In genomic region chr2:11067384-11067783, GRCm38 (mm10) we compare ENCODE assay signal across 21 mouse cellular contexts.
DNase-seq lines count a peak whose midpoint lies in the region; ATAC-seq and TF ChIP-seq lines count a peak whose summit lies in the region.
"Had no signal": no experiment of that assay in that cellular context is flagged by ENCODE, and none has a peak within 500 bp of the region (broad histone marks: within the 10 kb centered on the region; RNA-seq: fewer than 3 reads in every experiment).

No protein-coding gene starts in this region.

- H3K36me3 ChIP-seq in forebrain, embryonic 13.5 days (ENCODE audit: poor library complexity, severe bottlenecking) = no peaks in the 10 kb centered on the region
- H3K36me3 ChIP-seq in forebrain, embryonic 15.5 days = no peaks in the 10 kb centered on the region
- no peaks in the 10 kb centered on the region for H3K36me3 ChIP-seq in midbrain, embryonic 11.5 days (ENCODE audit: control insufficient read depth, insufficient read depth, low read length)
- no peaks in the 10 kb centered on the region for H3K36me3 ChIP-seq in midbrain, postnatal 0 days (ENCODE audit: insufficient read depth, low read length)
- H3K36me3 ChIP-seq: embryonic facial prominence, embryonic 15.5 days; G1E; heart, embryonic 12.5 days; hindbrain, embryonic 13.5 days; intestine, embryonic 15.5 days had no signal

- peak; percentile 6 for DNase-seq in embryo, embryonic 11 days
- DNase-seq in embryo, embryonic 10 days (ENCODE audit: low spot score) = no peak
- DNase-seq in midbrain, embryonic 11.5 days (ENCODE audit: low spot score, missing footprints) = no peak
- DNase-seq in midbrain, postnatal 0 days (ENCODE audit: low spot score) = no peak
- no peak for DNase-seq in kidney, postnatal 25 days
- DNase-seq: adrenal gland, postnatal 10 days; B cell, adult 2 months; cerebellum, adult 2 months; cerebellum, postnatal 10 days; gastrocnemius, adult 2 months; gastrocnemius, postnatal 25 days; kidney, adult 18-20 months had no signal

- peaks cover 6% of the 10 kb centered on the region; the same call in 1 of the 2 replicates for H3K4me1 ChIP-seq in forebrain, embryonic 13.5 days
- H3K4me1 ChIP-seq in forebrain, embryonic 15.5 days = no peaks in the 10 kb centered on the region
- no peaks in the 10 kb centered on the region for H3K4me1 ChIP-seq in midbrain, embryonic 11.5 days (ENCODE audit: control insufficient read depth, insufficient read depth, low read length)
- H3K4me1 ChIP-seq in midbrain, postnatal 0 days (ENCODE audit: insufficient read depth, low read length) = no peaks in the 10 kb centered on the region
- H3K4me1 ChIP-seq: embryonic facial prominence, embryonic 15.5 days; heart, embryonic 12.5 days; hindbrain, embryonic 13.5 days; intestine, embryonic 15.5 days had no signal

- peak; percentile 48; the same call in 1 of the 2 replicates for ATAC-seq in forebrain, embryonic 13.5 days
- no peak for ATAC-seq in forebrain, embryonic 15.5 days (replicated peaks)
- ATAC-seq in midbrain, embryonic 11.5 days (ENCODE audit: low FRiP score) = peak; percentile 61; the same call in 1 of the 2 replicates
- no peak for ATAC-seq in midbrain, postnatal 0 days (ENCODE audit: low FRiP score)
- ATAC-seq: CD4-positive, CD25-positive, alpha-beta regulatory T cell, adult 4 months; intestine, embryonic 15.5 days had no signal

- H3K9me3 ChIP-seq in forebrain, embryonic 13.5 days (replicated peaks) = no peaks in the 10 kb centered on the region
- no peaks in the 10 kb centered on the region for H3K9me3 ChIP-seq in forebrain, embryonic 15.5 days
- no peaks in the 10 kb centered on the region for H3K9me3 ChIP-seq in midbrain, embryonic 11.5 days (ENCODE audit: control insufficient read depth, low read length)
- H3K9me3 ChIP-seq in midbrain, postnatal 0 days (ENCODE audit: low read length) = no peaks in the 10 kb centered on the region
- H3K9me3 ChIP-seq: embryonic facial prominence, embryonic 15.5 days; G1E; heart, embryonic 12.5 days; hindbrain, embryonic 13.5 days; intestine, embryonic 15.5 days had no signal

- no peaks in the 10 kb centered on the region for H3K27me3 ChIP-seq in forebrain, embryonic 13.5 days
- no peaks in the 10 kb centered on the region for H3K27me3 ChIP-seq in forebrain, embryonic 15.5 days
- no peaks in the 10 kb centered on the region for H3K27me3 ChIP-seq in midbrain, embryonic 11.5 days (ENCODE audit: control insufficient read depth, insufficient read depth, low read length)
- no peaks in the 10 kb centered on the region for H3K27me3 ChIP-seq in midbrain, postnatal 0 days (ENCODE audit: insufficient read depth, low read length)
- H3K27me3 ChIP-seq: embryonic facial prominence, embryonic 15.5 days; heart, embryonic 12.5 days; hindbrain, embryonic 13.5 days; intestine, embryonic 15.5 days had no signal

- no peak overlapping the region for H3K27ac ChIP-seq in forebrain, embryonic 13.5 days
- no peak overlapping the region for H3K27ac ChIP-seq in forebrain, embryonic 15.5 days (replicated peaks)
- no peak overlapping the region for H3K27ac ChIP-seq in midbrain, embryonic 11.5 days (ENCODE audit: low read depth, low read length)
- no peak overlapping the region for H3K27ac ChIP-seq in midbrain, postnatal 0 days (ENCODE audit: low read depth, low read length)
- H3K27ac ChIP-seq: embryonic facial prominence, embryonic 15.5 days; gastrocnemius, adult 2 months; hindbrain, embryonic 13.5 days; intestine, embryonic 15.5 days had no signal

- H3K9ac ChIP-seq in forebrain, embryonic 13.5 days = no peak overlapping the region
- H3K9ac ChIP-seq in forebrain, embryonic 15.5 days (replicated peaks) = no peak overlapping the region
- H3K9ac ChIP-seq in midbrain, embryonic 11.5 days (ENCODE audit: low read length) = no peak overlapping the region
- H3K9ac ChIP-seq in midbrain, postnatal 0 days (replicated peaks; ENCODE audit: low read length, poor library complexity, severe bottlenecking) = no peak overlapping the region
- H3K9ac ChIP-seq: embryonic facial prominence, embryonic 15.5 days; heart, embryonic 12.5 days; hindbrain, embryonic 13.5 days; intestine, embryonic 15.5 days had no signal

- H3K4me3 ChIP-seq in forebrain, embryonic 13.5 days = no peak overlapping the region
- H3K4me3 ChIP-seq in forebrain, embryonic 15.5 days = no peak overlapping the region
- H3K4me3 ChIP-seq in midbrain, embryonic 11.5 days (ENCODE audit: low read depth, low read length) = no peak overlapping the region
- H3K4me3 ChIP-seq in midbrain, postnatal 0 days (ENCODE audit: low read depth, low read length) = no peak overlapping the region
- H3K4me3 ChIP-seq: embryonic facial prominence, embryonic 15.5 days; erythroblast, embryonic 14.5 days; gastrocnemius, adult 2 months; heart, embryonic 12.5 days; hindbrain, embryonic 13.5 days; intestine, embryonic 15.5 days had no signal

- no peak overlapping the region for H3K4me2 ChIP-seq in forebrain, embryonic 13.5 days
- no peak overlapping the region for H3K4me2 ChIP-seq in forebrain, embryonic 15.5 days (replicated peaks)
- H3K4me2 ChIP-seq in midbrain, embryonic 11.5 days = no peak overlapping the region
- no peak overlapping the region for H3K4me2 ChIP-seq in midbrain, postnatal 0 days (ENCODE audit: low read depth, low read length, poor library complexity, severe bottlenecking)
- H3K4me2 ChIP-seq: embryonic facial prominence, embryonic 15.5 days; heart, embryonic 12.5 days; hindbrain, embryonic 13.5 days; intestine, embryonic 15.5 days had no signal

- WGBS in forebrain, embryonic 13.5 days = 47% methylated on average over 4 of the region's 4 CpGs
- 41% methylated on average over 4 of the region's 4 CpGs for WGBS in forebrain, embryonic 15.5 days
- WGBS in midbrain, embryonic 11.5 days = 80% methylated on average over 4 of the region's 4 CpGs
- WGBS in midbrain, postnatal 0 days = 67% methylated on average over 4 of the region's 4 CpGs

- no peak for TF ChIP-seq CTCF in midbrain, postnatal 0 days (IDR thresholded peaks at IDR 0.05)

Comparison
In these comparisons a context has a peak if more than half of its experiments do, and no peak if none do; other contexts are left out.
1. ATAC-seq: peak in forebrain, embryonic 13.5 days (single experiment) and midbrain, embryonic 11.5 days (single experiment); none in forebrain, embryonic 15.5 days (single experiment) and midbrain, postnatal 0 days (single experiment).